Mouse (Mus musculus): ENCODE data around the gene Cfl1.

Cfl1 gene

GRCm38 (mm10) chr19:5538786-5539185 is 48.5 kb downstream of the Cfl1 start:
- DNase-seq: no peak

GRCm38 (mm10) chr19:5543362-5543761 is 53.1 kb downstream of the Cfl1 start:
- no peak for DNase-seq

- no peak for DNase-seq
Observed at GRCm38 (mm10) chr19:5544031-5544430, 53.8 kb downstream of the Cfl1 start.

Measured in right cerebral cortex, postnatal 25 days (tissue).